Mouse (Mus musculus) testis, postnatal 14 days (tissue): Measurements from ENCODE around the gene Fermt2.

Source experiments
- DNase-seq: peaks from one replicate; pipeline ENCODE4 v3.0.0; 2021; ENCODE audit warnings: low spot score

The Fermt2 gene

GRCm38 (mm10) chr14:45432003-45432402 lies 97.9 kb downstream of the Fermt2 start:
- DNase-seq: peak; percentile 75

GRCm38 (mm10) chr14:45430066-45430842 lies 99.7 kb downstream of the Fermt2 start:
- DNase-seq: no peak

- DNase-seq: no peak
These were observed 106.7 kb downstream of the Fermt2 start for GRCm38 (mm10) chr14:45423220-45423619.

- no peak for DNase-seq
These were observed 107.5 kb downstream of the Fermt2 start for GRCm38 (mm10) chr14:45422371-45422770.

- no peak for DNase-seq
These were observed 110.6 kb downstream of the Fermt2 start for GRCm38 (mm10) chr14:45419323-45419722.

GRCm38 (mm10) chr14:45418553-45418952 lies 111.4 kb downstream of the Fermt2 start:
- DNase-seq: no peak

GRCm38 (mm10) chr14:45416265-45416664 lies 113.7 kb downstream of the Fermt2 start:
- DNase-seq: no peak
